Mouse (Mus musculus) forebrain, embryonic 15.5 days (tissue): ENCODE data around the gene Mymx. TPM values are rescaled to one million over a fixed set of nuclear protein-coding genes. Genes with fewer than 3 reads are reported as not detected.
A peak's percentile ranks its signal among the peaks of the same experiment; 100 is the strongest.

Experiments
- ATAC-seq: fragments of 200-750 bp; cut with Nextera tagmentation; replicated peaks from 2 replicates; pipeline ENCODE4 v1.8.0; 2017; ENCODE audit warnings: mild to moderate bottlenecking, moderate TSS enrichment, moderate library complexity
- H3K27ac ChIP-seq: fragments of 300-500 bp; sonication (generic); replicated peaks from 2 replicates; pipeline ENCODE4 v1.5.1; 2015; ENCODE audit warnings: mild to moderate bottlenecking, inconsistent platforms
- H3K27me3 ChIP-seq: fragments of 300-500 bp; sonication (generic); 2 replicates; pipeline ENCODE4 v1.6.1; 2015; ENCODE audit warnings: inconsistent platforms
- H3K36me3 ChIP-seq: fragments of 300-500 bp; sonication (generic); 2 replicates; pipeline ENCODE4 v1.6.1; 2015; ENCODE audit warnings: mild to moderate bottlenecking, inconsistent platforms
- H3K4me1 ChIP-seq: fragments of 300-500 bp; sonication (generic); 2 replicates; pipeline ENCODE4 v1.6.1; 2015; ENCODE audit warnings: inconsistent platforms
- H3K4me2 ChIP-seq: fragments of 300-500 bp; sonication (generic); replicated peaks from 2 replicates; pipeline ENCODE4 v1.6.1; 2015; ENCODE audit warnings: mild to moderate bottlenecking, inconsistent platforms
- H3K4me3 ChIP-seq: fragments of 300-500 bp; sonication (generic); 2 replicates; pipeline ENCODE4 v1.5.1; 2015; ENCODE audit warnings: mild to moderate bottlenecking, inconsistent platforms
- H3K9ac ChIP-seq: fragments of 300-500 bp; sonication (generic); replicated peaks from 2 replicates; pipeline ENCODE4 v1.6.1; 2015; ENCODE audit warnings: mild to moderate bottlenecking, inconsistent platforms
- H3K9me3 ChIP-seq: fragments of 300-500 bp; sonication (generic); 2 replicates; pipeline ENCODE4 v1.6.1; 2016; ENCODE audit warnings: inconsistent platforms
- WGBS: fragments of 180-500 bp; shearing (Covaris S2); methylation state at CpG from one replicate; pipeline ENCODE4 v1.1.7; 2015; ENCODE audit warnings: mixed read lengths; 5-methylcytosine and 5-hydroxymethylcytosine counted together
- polyA plus RNA-seq: library from polyadenylated mRNA; unstranded; fragments of >200 nt; fragmentation: Nextera tagmentation; extraction: Ambion mirVana; gene quantifications from 2 replicates; pipeline ENCODE4 v1.2.1, GENCODE M21; 2015

Gene Mymx
- polyA plus RNA-seq, 1 experiment from 2014 or later, result not detected

DNA sequence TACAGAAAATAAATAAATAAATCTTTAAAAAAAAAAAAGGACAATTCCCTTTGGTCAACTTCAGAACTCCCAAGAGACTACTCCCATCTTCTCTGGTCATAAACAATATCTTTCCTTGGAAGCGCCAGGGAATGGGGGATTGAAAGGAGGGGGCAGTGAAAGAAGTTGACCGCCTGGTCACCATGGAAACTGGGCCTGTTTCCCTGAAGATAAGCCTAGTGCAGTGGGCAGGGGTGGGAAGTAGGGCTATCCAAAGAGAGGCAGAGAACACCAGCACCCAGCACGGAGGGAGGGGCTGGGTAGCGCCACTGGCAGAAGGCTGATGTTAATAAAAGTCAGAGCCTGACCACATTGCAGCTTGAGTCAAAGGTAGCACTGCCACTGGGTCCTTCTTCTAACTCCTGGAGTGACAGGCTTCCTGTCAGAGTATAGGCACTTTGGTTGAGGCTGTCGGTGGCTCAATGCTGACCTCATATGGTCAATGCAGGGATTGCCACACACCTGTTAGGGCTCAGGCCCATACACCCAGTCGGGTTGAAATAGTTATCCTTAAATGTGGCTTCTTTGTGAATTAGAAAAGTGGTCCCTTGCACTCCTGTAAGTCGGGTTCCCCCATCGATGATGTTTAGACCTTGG lies 50.0 kb downstream of the Mymx start:
- H3K4me1 ChIP-seq, result peaks cover 33% of the 10 kb centered on the region
- H3K27ac ChIP-seq, result no peak overlapping the region
- 0 out of 2 replicates have a peak, but pooled peaks have one; percentile 14 for ATAC-seq
- no peak overlapping the region for H3K9ac ChIP-seq
- peaks cover 5% of the 10 kb centered on the region; the same call in 1 of the 2 replicates for H3K27me3 ChIP-seq
- no peak overlapping the region for H3K4me2 ChIP-seq
- no peaks in the 10 kb centered on the region for H3K9me3 ChIP-seq
- 3% methylated on average over 8 of the region's 8 CpGs for WGBS
- 0 out of 2 replicates have a peak, but pooled peaks cover under 1% of the 10 kb centered on the region for H3K36me3 ChIP-seq
- no peak overlapping the region for H3K4me3 ChIP-seq

DNA sequence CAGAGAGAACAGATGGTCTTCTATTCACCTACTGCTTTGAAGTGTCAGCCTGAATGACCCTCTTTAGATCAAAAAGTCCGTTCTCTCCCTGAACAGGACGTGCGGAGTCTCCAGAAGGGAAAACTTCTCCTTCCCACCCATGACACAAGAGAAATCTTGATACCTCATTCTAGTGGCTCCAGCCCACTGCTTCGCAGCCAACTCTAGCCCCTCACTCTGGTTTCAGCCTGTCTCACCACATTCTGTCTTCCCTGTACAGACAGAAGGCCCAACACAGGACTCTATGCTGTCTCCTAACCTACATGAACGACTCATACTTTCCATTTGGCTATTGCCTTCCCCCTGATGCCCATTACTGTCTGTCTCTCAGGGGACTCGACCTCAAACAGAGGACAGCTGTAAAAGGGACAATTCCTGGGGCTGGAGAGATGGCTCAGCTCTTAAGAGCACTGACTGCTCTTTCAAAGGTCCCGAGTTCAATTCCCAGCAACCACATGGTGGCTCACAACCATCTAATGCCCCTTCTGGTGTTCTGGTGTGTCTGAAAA lies 50.6 kb downstream of the Mymx start:
- Histone ChIP-seq H3K9me3 (no peaks in the 10 kb centered on the region), H3K27me3 (peaks cover 11% of the 10 kb centered on the region), H3K4me2 (no peak overlapping the region), H3K4me1 (peaks cover 35% of the 10 kb centered on the region), H3K4me3 (no peak overlapping the region), H3K27ac (no peak overlapping the region), H3K9ac (no peak overlapping the region), H3K36me3 (peaks cover 7% of the 10 kb centered on the region; the same call in 1 of the 2 replicates)
- no peak for ATAC-seq
- 50% methylated on average over 7 of the region's 7 CpGs for WGBS

Other genes starting within 250 kb of the Mymx start
- gene Cdc5l, start 168.4 kb downstream of the Mymx start, polyA plus RNA-seq, result 69.5 and 74.5 TPM in 2 replicates
- gene Spats1, start 126.7 kb downstream of the Mymx start, polyA plus RNA-seq, result 1.4 and 1.7 TPM in 2 replicates
- gene Aars2, start 95.3 kb downstream of the Mymx start, polyA plus RNA-seq, result 17.3 and 17.4 TPM in 2 replicates
- 4.7 and 4.8 TPM in 2 replicates for gene Tcte1, start 78.7 kb downstream of the Mymx start, polyA plus RNA-seq
- gene Tmem151b, start 52.4 kb downstream of the Mymx start, polyA plus RNA-seq, result 34.5 and 36.2 TPM in 2 replicates
- gene Nfkbie, start 46.4 kb downstream of the Mymx start, polyA plus RNA-seq, result 4.2 and 4.6 TPM in 2 replicates
- 97.9 and 99.8 TPM in 2 replicates for gene Slc35b2, start 38.2 kb downstream of the Mymx start, polyA plus RNA-seq
- 1,627 and 1,637 TPM in 2 replicates for gene Hsp90ab1, start 28.8 kb downstream of the Mymx start, polyA plus RNA-seq
- 62.5 and 63.7 TPM in 2 replicates for gene Slc29a1, start 2.5 kb downstream of the Mymx start, polyA plus RNA-seq
- gene Capn11, start 57.2 kb upstream of the Mymx start, polyA plus RNA-seq, result 0.83 and 1.00 TPM in 2 replicates
- 122 and 125 TPM in 2 replicates for gene Mrpl14, start 84.2 kb upstream of the Mymx start, polyA plus RNA-seq
- 124 and 125 TPM in 2 replicates for gene Tmem63b, start 84.8 kb upstream of the Mymx start, polyA plus RNA-seq
- 0.41 TPM in 1 of 2 replicates, not detected in the other for gene 1600014C23Rik, start 131.7 kb upstream of the Mymx start, polyA plus RNA-seq